Mouse (Mus musculus) liver, embryonic 11.5 days (tissue): Measurements from ENCODE around the gene Bricd5. TPM values are rescaled to one million over a fixed set of nuclear protein-coding genes. Genes with fewer than 3 reads are reported as not detected.

Source experiments
- ATAC-seq: fragments of 200-750 bp; cut with Nextera tagmentation; replicated peaks from 2 replicates; pipeline ENCODE4 v1.8.0; 2017; ENCODE audit warnings: moderate number of reproducible peaks, mild to moderate bottlenecking, moderate TSS enrichment, moderate library complexity; ENCODE audit not compliant: low FRiP score
- DNase-seq: peaks from one replicate; pipeline ENCODE4 v3.0.0-alpha.2; 2017; ENCODE audit warnings: low spot score
- H3K27ac ChIP-seq: fragments of 300-500 bp; sonication (generic); 2 replicates; pipeline ENCODE4 v1.5.1; 2014; ENCODE audit warnings: mild to moderate bottlenecking, low read depth, low read length, control low read depth
- H3K27me3 ChIP-seq: fragments of 300-500 bp; sonication (generic); replicated peaks from 2 replicates; pipeline ENCODE4 v1.6.1; 2014; ENCODE audit warnings: low read length, mixed read lengths; ENCODE audit not compliant: control insufficient read depth, insufficient read depth
- H3K36me3 ChIP-seq: fragments of 300-500 bp; sonication (generic); 2 replicates; pipeline ENCODE4 v1.6.1; 2014; ENCODE audit warnings: mild to moderate bottlenecking, low read length, moderate library complexity, mixed read lengths; ENCODE audit not compliant: control insufficient read depth, insufficient read depth
- H3K4me1 ChIP-seq: fragments of 300-500 bp; sonication (generic); replicated peaks from 2 replicates; pipeline ENCODE4 v1.6.1; 2014; ENCODE audit warnings: low read length, mixed read lengths; ENCODE audit not compliant: control insufficient read depth, insufficient read depth
- H3K4me2 ChIP-seq: fragments of 300-500 bp; sonication (generic); 2 replicates; pipeline ENCODE4 v1.6.1; 2014; ENCODE audit warnings: mild to moderate bottlenecking, control low read depth, moderate library complexity
- H3K4me3 ChIP-seq: fragments of 300-500 bp; sonication (generic); 2 replicates; pipeline ENCODE4 v1.5.1; 2014; ENCODE audit warnings: low read depth, low read length, control low read depth
- H3K9ac ChIP-seq: fragments of 300-500 bp; sonication (generic); 2 replicates; pipeline ENCODE4 v1.6.1; 2014; ENCODE audit warnings: low read depth, low read length, control low read depth
- H3K9me3 ChIP-seq: fragments of 300-500 bp; sonication (generic); 2 replicates; pipeline ENCODE4 v1.6.1; 2016; ENCODE audit warnings: low read length, inconsistent platforms, mixed read lengths; ENCODE audit not compliant: control insufficient read depth
- WGBS: fragments of 180-500 bp; shearing (Covaris S2); extraction: QIAGEN DNeasy Blood & Tissue Kit; methylation state at CpG from one replicate; pipeline ENCODE4 v1.1.7; 2014; 5-methylcytosine and 5-hydroxymethylcytosine counted together
- polyA plus RNA-seq: library from polyadenylated mRNA; unstranded; fragments of >200 nt; fragmentation: Nextera tagmentation; extraction: Ambion mirVana; gene quantifications from 2 replicates; pipeline ENCODE4 v1.2.1, GENCODE M21; 2014

Gene Bricd5
- polyA plus RNA-seq, 1 experiment from 2014 or later: 0.25 TPM

DNA sequence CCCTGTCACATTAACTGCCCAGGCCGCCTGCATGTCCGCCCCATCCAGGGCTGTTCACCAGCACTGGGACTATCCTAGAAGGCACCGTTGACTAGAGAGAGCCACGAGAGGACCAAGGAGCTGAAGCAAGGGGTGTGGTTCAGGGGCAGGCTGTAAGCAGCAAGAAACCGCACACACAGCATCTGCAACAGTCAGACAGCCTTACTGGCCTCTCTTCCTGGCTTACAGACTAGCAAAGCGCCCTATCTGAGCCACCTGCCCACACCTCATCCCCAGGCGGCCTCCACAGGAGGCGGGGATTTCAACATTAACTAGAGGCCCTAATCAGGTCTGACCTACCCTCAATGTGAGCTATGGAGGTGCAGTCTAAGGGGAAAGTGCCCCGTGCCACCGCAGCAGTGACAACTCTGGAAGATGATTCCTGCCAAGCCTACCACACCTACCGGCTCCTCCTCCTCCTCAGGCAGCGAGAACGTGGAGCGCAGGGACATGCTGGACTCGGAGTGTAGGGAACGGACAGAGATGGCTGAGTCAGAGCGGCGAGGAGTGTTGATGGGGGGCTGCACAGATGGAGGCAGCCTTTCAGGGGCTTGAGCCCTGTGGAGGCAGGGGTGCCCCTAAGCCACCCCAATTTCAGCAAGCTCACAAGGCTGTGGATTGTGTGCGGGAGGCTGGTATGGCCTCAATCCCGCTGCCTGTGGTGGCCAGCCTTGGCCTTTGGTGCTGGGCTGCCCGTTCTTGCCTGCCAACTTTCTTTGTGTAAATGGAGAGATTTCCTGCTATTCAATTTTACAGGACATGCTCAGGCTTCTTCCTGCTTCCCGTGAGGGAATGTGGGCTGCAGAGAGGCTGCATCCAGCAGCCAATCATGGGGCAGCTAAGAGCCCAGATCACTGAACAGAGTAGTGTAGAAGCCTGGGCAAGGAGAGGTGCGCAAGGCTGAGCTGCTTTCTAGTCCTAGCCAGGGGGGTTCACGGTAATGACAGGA, 40.9 kb downstream of the Bricd5 start:
- peaks cover 39% of the 10 kb centered on the region for H3K36me3 ChIP-seq
- H3K9me3 ChIP-seq: no peaks in the 10 kb centered on the region
- H3K27ac ChIP-seq: no peak overlapping the region
- H3K4me2 ChIP-seq: no peak overlapping the region
- 85% methylated on average over 24 of the region's 24 CpGs for WGBS
- no peaks in the 10 kb centered on the region for H3K4me1 ChIP-seq
- H3K27me3 ChIP-seq: no peaks in the 10 kb centered on the region
- ATAC-seq (peak; percentile 53), DNase-seq (no peak)
- no peak overlapping the region for H3K9ac ChIP-seq
- H3K4me3 ChIP-seq: no peak overlapping the region

DNA sequence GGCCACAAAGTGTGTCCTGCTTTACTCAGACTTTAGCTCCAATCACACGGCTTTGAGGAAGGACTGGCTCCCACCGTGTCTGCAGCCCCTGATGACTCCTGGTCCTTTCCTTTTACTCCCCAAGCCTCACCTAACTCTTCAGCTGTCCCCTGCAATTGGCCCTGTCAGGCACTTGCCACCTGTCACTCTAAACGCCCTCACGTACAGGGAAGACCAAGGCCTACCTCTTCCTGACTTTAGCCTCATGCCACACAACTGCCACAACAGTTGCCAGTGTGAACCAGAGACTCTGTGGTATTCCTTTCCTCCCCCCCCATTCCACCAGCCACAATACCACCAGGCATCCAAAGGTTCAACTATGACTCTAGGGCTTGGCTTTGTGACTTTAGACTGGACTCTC, 46.8 kb downstream of the Bricd5 start:
- Histone ChIP-seq H3K27ac (no peak overlapping the region), H3K4me2 (no peak overlapping the region), H3K36me3 (peaks cover 20% of the 10 kb centered on the region), H3K27me3 (no peaks in the 10 kb centered on the region), H3K9me3 (no peaks in the 10 kb centered on the region), H3K4me1 (no peaks in the 10 kb centered on the region), H3K4me3 (no peak overlapping the region), H3K9ac (no peak overlapping the region)
- 83% methylated on average over 4 of the region's 4 CpGs for WGBS
- DNase-seq: no peak
- no peak for ATAC-seq

DNA sequence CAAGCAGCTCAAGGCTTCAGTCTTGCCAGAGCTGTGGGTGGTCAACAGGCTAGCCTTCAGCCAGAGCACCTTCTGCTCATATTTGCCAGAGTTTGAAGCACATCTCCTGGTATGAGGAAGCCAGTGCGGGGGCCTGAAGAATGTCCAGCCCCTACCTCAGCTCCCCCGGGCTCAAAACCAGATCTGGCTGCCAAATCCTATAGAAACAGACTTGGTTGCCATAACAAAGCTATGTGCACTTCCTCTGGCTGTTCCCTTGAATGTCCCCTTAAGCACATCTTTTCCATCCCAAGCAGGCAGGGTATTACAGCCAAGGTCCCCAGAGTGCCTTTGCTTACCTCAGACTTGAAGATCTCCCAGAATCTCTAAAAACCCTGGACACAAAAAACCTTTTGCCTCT, 51.0 kb downstream of the Bricd5 start:
- no peak overlapping the region for H3K27ac ChIP-seq
- H3K4me1 ChIP-seq: peaks cover 13% of the 10 kb centered on the region
- H3K36me3 ChIP-seq: peaks cover 10% of the 10 kb centered on the region
- no peaks in the 10 kb centered on the region for H3K27me3 ChIP-seq
- DNase-seq: no peak
- ATAC-seq: no peak
- H3K4me2 ChIP-seq: no peak overlapping the region
- no peak overlapping the region for H3K9ac ChIP-seq
- no peak overlapping the region for H3K4me3 ChIP-seq
- 89% methylated on average over 2 of the region's 2 CpGs for WGBS
- H3K9me3 ChIP-seq: no peaks in the 10 kb centered on the region

Other genes with a start within 250 kb of the Bricd5 start
- 95.6 and 107 TPM in 2 replicates for gene Ccnf, start 222.4 kb upstream of the Bricd5 start, polyA plus RNA-seq
- 0.19 TPM in 1 of 2 replicates, not detected in the other for gene Abca17, start 122.8 kb upstream of the Bricd5 start, polyA plus RNA-seq
- 30.4 and 30.7 TPM in 2 replicates for gene Abca3, start 121.9 kb upstream of the Bricd5 start, polyA plus RNA-seq
- 336 and 347 TPM in 2 replicates for gene Rnps1, start 59.3 kb upstream of the Bricd5 start, polyA plus RNA-seq
- gene Eci1, start 47.2 kb upstream of the Bricd5 start, polyA plus RNA-seq: 122 and 126 TPM in 2 replicates
- 1.1 and 1.3 TPM in 2 replicates for gene Dnase1l2, start 30.8 kb upstream of the Bricd5 start, polyA plus RNA-seq
- 20.0 and 23.5 TPM in 2 replicates for gene E4f1, start 3.6 kb upstream of the Bricd5 start, polyA plus RNA-seq
- 119 and 123 TPM in 2 replicates for gene Pgp, start 3.5 kb upstream of the Bricd5 start, polyA plus RNA-seq
- 22.3 TPM in 2 replicates for gene Mlst8, start 5.2 kb downstream of the Bricd5 start, polyA plus RNA-seq
- gene Caskin1, start 14.7 kb downstream of the Bricd5 start, polyA plus RNA-seq: 0.47 and 0.56 TPM in 2 replicates
- gene Traf7, start 54.1 kb downstream of the Bricd5 start, polyA plus RNA-seq: 81.0 and 90.7 TPM in 2 replicates
- gene Rab26, start 60.3 kb downstream of the Bricd5 start, polyA plus RNA-seq: 2.0 and 2.4 TPM in 2 replicates
- 8.7 and 12.2 TPM in 2 replicates for gene Pkd1, start 76.0 kb downstream of the Bricd5 start, polyA plus RNA-seq
- gene Tsc2, start 158.7 kb downstream of the Bricd5 start, polyA plus RNA-seq: 53.5 and 55.2 TPM in 2 replicates
- 21.0 and 23.7 TPM in 2 replicates for gene Nthl1, start 158.8 kb downstream of the Bricd5 start, polyA plus RNA-seq
- 23.6 and 25.1 TPM in 2 replicates for gene Slc9a3r2, start 176.4 kb downstream of the Bricd5 start, polyA plus RNA-seq
- 0.31 and 0.47 TPM in 2 replicates for gene Npw, start 184.6 kb downstream of the Bricd5 start, polyA plus RNA-seq
- gene Zfp598, start 195.8 kb downstream of the Bricd5 start, polyA plus RNA-seq: 37.4 and 38.3 TPM in 2 replicates
- gene Syngr3, start 216.1 kb downstream of the Bricd5 start, polyA plus RNA-seq: 0.26 and 0.49 TPM in 2 replicates
- 64.2 and 74.7 TPM in 2 replicates for gene Gfer, start 222.3 kb downstream of the Bricd5 start, polyA plus RNA-seq
- gene Noxo1, start 222.3 kb downstream of the Bricd5 start, polyA plus RNA-seq: 0.56 and 0.58 TPM in 2 replicates
- 102 and 109 TPM in 2 replicates for gene Tbl3, start 233.8 kb downstream of the Bricd5 start, polyA plus RNA-seq
- gene Rnf151, start 244.2 kb downstream of the Bricd5 start, polyA plus RNA-seq: 0.25 and 0.27 TPM in 2 replicates
- gene Rps2, start 244.2 kb downstream of the Bricd5 start, polyA plus RNA-seq: 2,083 and 2,225 TPM in 2 replicates